Mouse (Mus musculus): ENCODE data around the gene Vmn2r117. TPM values are rescaled to one million over a fixed set of nuclear protein-coding genes. Genes with fewer than 3 reads are reported as not detected.

The Vmn2r117 gene
- not detected for polyA plus RNA-seq (2017; shearing (Covaris generic))

DNA sequence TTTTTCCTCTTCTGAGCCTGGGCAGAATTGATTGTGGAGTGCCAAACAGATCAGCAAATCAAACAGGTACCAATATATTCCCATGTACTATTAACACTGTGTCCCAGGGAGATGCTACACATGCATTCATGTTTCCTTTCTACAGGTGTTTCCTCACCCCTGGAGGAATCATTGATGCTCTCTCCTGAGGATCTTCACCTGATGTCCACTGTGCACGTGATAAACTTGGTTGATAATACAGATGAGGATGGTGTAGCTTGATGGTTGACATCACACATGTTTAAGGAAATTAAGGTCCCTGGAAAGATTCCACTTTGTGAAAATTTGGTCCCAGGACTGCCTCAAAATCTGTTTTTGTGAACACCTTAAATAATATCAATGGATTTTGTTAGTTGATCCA is at the start of gene Vmn2r117:
Vmn2r117 (minus strand) TSS at position 101 of the 400 bp plus-strand sequence.

Other genes starting within 250 kb of the Vmn2r117 start
- gene Vmn2r114, start 167.2 kb downstream of the Vmn2r117 start, polyA plus RNA-seq (2017; shearing (Covaris generic)) = under 1 TPM; 0.06 to 0.31 TPM
- gene Vmn2r115, start 136.0 kb downstream of the Vmn2r117 start, polyA plus RNA-seq (2017; shearing (Covaris generic)) = under 1 TPM; 0.02 to 0.29 TPM
- gene Vmn2r116, start 95.1 kb downstream of the Vmn2r117 start, polyA plus RNA-seq (2017; shearing (Covaris generic)) = not detected
- gene Zfp213, start 84.5 kb upstream of the Vmn2r117 start, polyA plus RNA-seq (2017; shearing (Covaris generic)) = 10 to 100 TPM; 17.0 to 21.4 TPM
- under 1 TPM; 0.31 to 0.48 TPM for gene Zfp13, start 119.8 kb upstream of the Vmn2r117 start, polyA plus RNA-seq (2017; shearing (Covaris generic))
- gene Zscan10, start 121.2 kb upstream of the Vmn2r117 start, polyA plus RNA-seq (2017; shearing (Covaris generic)) = 1 to 10 TPM; 1.2 to 2.2 TPM
- 1 to 10 TPM; 1.1 to 1.9 TPM for gene Mmp25, start 165.6 kb upstream of the Vmn2r117 start, polyA plus RNA-seq (2017; shearing (Covaris generic))
- 1 to 10 TPM in 1 of 2 experiments, under 1 TPM in 1; 0.75 to 1.2 TPM for gene Bicdl2, start 180.8 kb upstream of the Vmn2r117 start, polyA plus RNA-seq (2017; shearing (Covaris generic))
- gene Hcfc1r1, start 193.9 kb upstream of the Vmn2r117 start, polyA plus RNA-seq (2017; shearing (Covaris generic)) = 10 to 100 TPM; 52.2 to 57.4 TPM
- 10 to 100 TPM; 18.6 to 37.6 TPM for gene Thoc6, start 194.2 kb upstream of the Vmn2r117 start, polyA plus RNA-seq (2017; shearing (Covaris generic))
- 10 to 100 TPM in 1 of 2 experiments, 1 to 10 TPM in 1; 7.3 to 15.8 TPM for gene Tnfrsf12a, start 197.8 kb upstream of the Vmn2r117 start, polyA plus RNA-seq (2017; shearing (Covaris generic))
- under 1 TPM in 1 of 2 experiments, not detected in 1; 0.39 TPM for gene Cldn6, start 199.6 kb upstream of the Vmn2r117 start, polyA plus RNA-seq (2017; shearing (Covaris generic))
- under 1 TPM in 1 of 2 experiments, not detected in 1; 0.71 TPM for gene Cldn9, start 204.3 kb upstream of the Vmn2r117 start, polyA plus RNA-seq (2017; shearing (Covaris generic))
- gene 1520401A03Rik, start 243.1 kb upstream of the Vmn2r117 start, polyA plus RNA-seq (2017; shearing (Covaris generic)) = 1 to 10 TPM in 1 of 2 experiments, under 1 TPM in 1; 0.49 to 1.3 TPM
- gene Pkmyt1, start 246.6 kb upstream of the Vmn2r117 start, polyA plus RNA-seq (2017; shearing (Covaris generic)) = 10 to 100 TPM; 45.8 to 70.2 TPM